In genomic region chr9:111145497-111146190, GRCm38 (mm10) we compare ENCODE assay signal across 17 mouse cellular contexts. TPM values are rescaled to one million over a fixed set of nuclear protein-coding genes. Genes with fewer than 3 reads are reported as not detected.
DNase-seq lines count a peak whose midpoint lies in the region; ATAC-seq lines count a peak whose summit lies in the region.
"Had no signal": no experiment of that assay in that cellular context is flagged by ENCODE, and none has a peak within 500 bp of the region (broad histone marks: within the 10 kb centered on the region; RNA-seq: fewer than 3 reads in every experiment).

No protein-coding gene starts in this region.

- no peaks in the 10 kb centered on the region for H3K27me3 ChIP-seq in heart, embryonic 16.5 days (ENCODE audit: control insufficient read depth, insufficient read depth, low read length)
- H3K27me3 ChIP-seq in heart, embryonic 10.5 days (ENCODE audit: insufficient read depth, poor library complexity, severe bottlenecking): no peaks in the 10 kb centered on the region
- no peaks in the 10 kb centered on the region for H3K27me3 ChIP-seq in hindbrain, embryonic 12.5 days
- H3K27me3 ChIP-seq: embryonic facial prominence, embryonic 12.5 days; intestine, embryonic 15.5 days had no signal

- WGBS in heart, embryonic 16.5 days: 76% methylated on average over 3 of the region's 3 CpGs
- WGBS in heart, embryonic 10.5 days: 90% methylated on average over 3 of the region's 3 CpGs
- WGBS in macrophage (ENCODE audit: missing documents): 54% methylated on average over 3 of the region's 3 CpGs
- WGBS in hindbrain, embryonic 12.5 days: 81% methylated on average over 3 of the region's 3 CpGs

- H3K4me3 ChIP-seq in heart, embryonic 16.5 days (ENCODE audit: low read length): no peak overlapping the region
- H3K4me3 ChIP-seq in heart, embryonic 10.5 days: no peak overlapping the region
- no peak overlapping the region for H3K4me3 ChIP-seq in macrophage (ENCODE audit: inconsistent target)
- no peak overlapping the region for H3K4me3 ChIP-seq in hindbrain, embryonic 12.5 days
- H3K4me3 ChIP-seq: embryonic facial prominence, embryonic 12.5 days; intestine, embryonic 15.5 days had no signal

- H3K9ac ChIP-seq in heart, embryonic 16.5 days (ENCODE audit: low read length): no peak overlapping the region
- no peak overlapping the region for H3K9ac ChIP-seq in hindbrain, embryonic 12.5 days
- H3K9ac ChIP-seq: embryonic facial prominence, embryonic 12.5 days; forebrain, postnatal 0 days; hindbrain, embryonic 14.5 days; intestine, embryonic 15.5 days had no signal

- peak overlapping the region; percentile 78 for H3K27ac ChIP-seq in heart, embryonic 16.5 days (ENCODE audit: low read length)
- no peak overlapping the region for H3K27ac ChIP-seq in heart, embryonic 10.5 days
- H3K27ac ChIP-seq in macrophage: peak overlapping the region; percentile 55
- H3K27ac ChIP-seq in hindbrain, embryonic 12.5 days: no peak overlapping the region
- H3K27ac ChIP-seq: embryonic facial prominence, embryonic 12.5 days; hindbrain, embryonic 14.5 days; intestine, embryonic 15.5 days had no signal

- H3K36me3 ChIP-seq in heart, embryonic 16.5 days (ENCODE audit: control insufficient read depth, insufficient read depth): peaks cover 4% of the 10 kb centered on the region; the same call in 1 of the 2 replicates
- H3K36me3 ChIP-seq in heart, embryonic 10.5 days: peaks cover 15% of the 10 kb centered on the region
- no peaks in the 10 kb centered on the region; the same call in 1 of the 2 replicates for H3K36me3 ChIP-seq in macrophage (ENCODE audit: inconsistent target)
- no peaks in the 10 kb centered on the region for H3K36me3 ChIP-seq in hindbrain, embryonic 12.5 days
- H3K36me3 ChIP-seq: embryonic facial prominence, embryonic 12.5 days; intestine, embryonic 15.5 days had no signal

- H3K9me3 ChIP-seq in heart, embryonic 16.5 days (replicated peaks; ENCODE audit: control insufficient read depth, low read length): no peaks in the 10 kb centered on the region
- H3K9me3 ChIP-seq in heart, embryonic 10.5 days: no peaks in the 10 kb centered on the region
- no peaks in the 10 kb centered on the region for H3K9me3 ChIP-seq in hindbrain, embryonic 12.5 days (replicated peaks)
- H3K9me3 ChIP-seq: embryonic facial prominence, embryonic 12.5 days; intestine, embryonic 15.5 days had no signal

- peaks cover 49% of the 10 kb centered on the region for H3K4me1 ChIP-seq in heart, embryonic 16.5 days (ENCODE audit: control insufficient read depth, insufficient read depth, low read length)
- peaks cover 42% of the 10 kb centered on the region for H3K4me1 ChIP-seq in heart, embryonic 10.5 days
- H3K4me1 ChIP-seq in hindbrain, embryonic 12.5 days: no peaks in the 10 kb centered on the region

- ATAC-seq in heart, embryonic 16.5 days (replicated peaks; ENCODE audit: extremely low read depth, insufficient read depth, low FRiP score): no peak
- no peak for ATAC-seq in hindbrain, embryonic 12.5 days (ENCODE audit: low FRiP score)
- ATAC-seq: forebrain, postnatal 0 days; intestine, embryonic 15.5 days had no signal

- peaks cover 82% of the 10 kb centered on the region for H3K79me2 ChIP-seq in macrophage (ENCODE audit: inconsistent target)

- DNase-seq in heart, embryonic 10.5 days (ENCODE audit: low spot score): no peak
- peak; percentile 51 for DNase-seq in lung, postnatal 36 days
- DNase-seq in lung, postnatal 14 days: no peak
- no peak for DNase-seq in urinary bladder, postnatal 4 days (ENCODE audit: low spot score in 2 of 2)
- DNase-seq: cerebellum, adult 11-12 months; cerebellum, postnatal 36 days; forebrain, postnatal 0 days; kidney, postnatal 4 days; midbrain, embryonic 14.5 days; thymus, adult 18-20 months had no signal

- no peak overlapping the region for H3K4me2 ChIP-seq in heart, embryonic 16.5 days (ENCODE audit: low read depth, low read length)
- no peak overlapping the region for H3K4me2 ChIP-seq in hindbrain, embryonic 12.5 days (replicated peaks)
- H3K4me2 ChIP-seq: embryonic facial prominence, embryonic 12.5 days; heart, embryonic 11.5 days; hindbrain, embryonic 14.5 days; intestine, embryonic 15.5 days had no signal

RNA-seq across cellular contexts. Expression of gene Lrrfip2, which starts 28.3 kb away (rescaled TPM):
- polyA plus RNA-seq in heart, embryonic 16.5 days (2015; fragmentation: Nextera tagmentation; extraction: Ambion mirVana): 74.8 and 76.9 TPM in 2 replicates
- polyA plus RNA-seq in heart, embryonic 10.5 days (2016; fragmentation: Nextera tagmentation; extraction: Ambion mirVana): 50.9 and 51.3 TPM in 2 replicates
- 1,000 to 10,000 TPM in 3 of 26 experiments, 100 to 1,000 TPM in 23; 125 to 1,240 (median 267) TPM for total RNA-seq in macrophage (2018; cell fraction: chromatin; rRNA removed)
- 10 to 100 TPM; 33.5 to 87.4 (median 42.4) TPM for total RNA-seq in macrophage (2018; cell fraction: cytosol; rRNA removed)
- total RNA-seq in macrophage (2018; cell fraction: nucleus; rRNA removed): 100 to 1,000 TPM in 19 of 26 experiments, 10 to 100 TPM in 7; 62.8 to 669 (median 140) TPM
- polyA plus RNA-seq in macrophage (2018): 36.3 to 65.4 TPM (median 49.8 TPM) in 3 replicates
- 50.5 and 53.7 TPM in 2 replicates for polyA plus RNA-seq in hindbrain, embryonic 12.5 days (2016; fragmentation: Nextera tagmentation; extraction: Ambion mirVana)

Comparison
In these comparisons a context has a peak if more than half of its experiments do, and no peak if none do; other contexts are left out.
1. H3K27ac ChIP-seq: peak in heart, embryonic 16.5 days (single experiment) and macrophage (single experiment); none in heart, embryonic 10.5 days (single experiment) and hindbrain, embryonic 12.5 days (single experiment).